Mouse (Mus musculus) small intestine, adult 10 weeks (tissue): Measurements from ENCODE around the gene Arx. TPM values are rescaled to one million over a fixed set of nuclear protein-coding genes. Genes with fewer than 3 reads are reported as not detected.

ENCODE experiments used
- polyA plus RNA-seq: library from polyadenylated mRNA; stranded (reverse); fragments of 350-450 nt; fragmentation: Illumina TruSeq; extraction: RNeasy Lipid Tissue Mini Kit (QIAGEN cat#74804); gene quantifications from one replicate; pipeline ENCODE4 v1.2.3, GENCODE M21; 2014; ENCODE audit warnings: low replicate concordance

Arx gene
- polyA plus RNA-seq = 0.52 TPM

DNA sequence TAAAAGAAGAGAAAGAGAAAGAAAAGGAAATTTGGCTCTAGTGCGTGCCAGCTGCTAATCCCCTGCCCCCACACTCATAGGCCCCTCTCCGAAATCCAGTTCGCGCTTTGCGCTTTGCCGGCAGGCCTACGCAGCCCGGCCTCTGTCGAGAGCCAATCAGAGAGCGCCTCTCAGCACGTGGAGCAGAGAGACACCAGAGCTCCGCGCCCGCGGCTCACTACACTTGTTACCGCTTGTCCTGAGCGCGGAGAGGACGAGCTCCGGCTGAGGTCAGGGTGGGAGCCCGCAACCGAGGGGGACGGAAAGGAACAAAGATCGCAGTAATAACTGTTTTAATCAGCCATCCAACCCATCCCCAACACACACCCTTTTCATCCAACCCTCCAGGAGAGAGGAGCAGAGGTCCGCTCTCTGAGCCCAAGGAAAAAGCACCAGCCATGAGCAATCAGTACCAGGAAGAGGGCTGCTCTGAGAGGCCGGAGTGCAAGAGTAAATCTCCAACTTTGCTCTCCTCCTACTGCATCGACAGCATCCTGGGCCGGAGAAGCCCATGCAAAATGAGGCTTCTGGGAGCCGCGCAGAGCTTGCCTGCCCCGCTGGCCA, at the start of gene Arx:
Arx (plus strand) TSS at position 155 of the 603 bp plus-strand sequence.

